Mouse (Mus musculus) E14TG2a.4 (cell line): ENCODE measurements around the gene Ccdc17.

Experiments
- CTCF ChIP-seq: conservative IDR thresholded peaks from 2 replicates; pipeline ENCODE4 v1.5.1; 2014; ENCODE audit warnings: low read length
- NANOG ChIP-seq: IDR thresholded peaks from 2 replicates; pipeline ENCODE4 v1.6.1; 2014; ENCODE audit warnings: borderline replicate concordance, low read length, mixed read lengths

DNA sequence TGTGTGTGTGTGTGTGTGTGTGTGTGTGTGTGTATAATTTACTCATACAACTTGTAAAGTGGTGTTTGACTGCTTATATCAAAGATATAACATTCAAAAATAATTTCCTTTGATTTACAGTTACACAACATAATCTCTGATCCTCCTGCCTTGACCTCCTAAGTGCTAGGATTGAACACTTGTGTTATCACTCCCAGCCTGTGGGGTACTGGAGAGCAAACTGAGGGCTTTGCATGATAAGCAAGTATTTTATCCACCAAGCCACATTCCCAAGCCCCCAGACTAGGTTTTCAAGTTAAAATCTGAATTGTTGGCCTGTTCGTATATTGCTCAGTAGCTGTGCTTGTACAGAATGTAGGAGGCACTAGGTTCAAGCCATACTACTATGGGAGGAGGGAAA, 46.0 kb upstream of the Ccdc17 start:
- no peak for TF ChIP-seq CTCF
- TF ChIP-seq NANOG, result no peak
